Mouse (Mus musculus) Patski (cell line): ENCODE measurements around the gene Syncrip. TPM values are rescaled to one million over a fixed set of nuclear protein-coding genes. Genes with fewer than 3 reads are reported as not detected.

Source experiments
- ATAC-seq: fragments of 100-300 bp; one replicate; pipeline ENCODE4 v1.8.0; 2021
- CTCF ChIA-PET: fragments of 350-600 bp; sonication (Branson Sonifier 250); formaldehyde crosslinking; loops from one replicate; lab custom pipeline; 2022; ENCODE audit warnings: inconsistent platforms; lab: Charles Lee
- POLR2A ChIA-PET: fragments of 350-600 bp; sonication (Branson Sonifier 250); formaldehyde crosslinking; loops from one replicate; lab custom pipeline; 2022; ENCODE audit warnings: antibody characterized with exemption, inconsistent platforms; lab: Charles Lee
- DNase-seq: peaks from one replicate; pipeline ENCODE4 v3.0.0-alpha.2; 2011; ENCODE audit warnings: low read depth, low spot score
- H3K27me3 ChIP-seq: fragments of 371-371 bp; one replicate; pipeline ENCODE4 v1.5.1; 2021
- CTCF ChIP-seq: fragments of 100-300 bp; IDR thresholded peaks from one replicate; pipeline ENCODE4 v1.5.1; 2021
- in situ Hi-C: fragments of 300-500 bp; cut with MboI; formaldehyde crosslinking; loops from 3 replicates; pipeline ENCODE4 v1.11.1; 2018; ENCODE audit warnings: low pct_unique_long_range_greater_than_20kb, mixed read lengths
- polyA plus RNA-seq: library from polyadenylated mRNA; unstranded; gene quantifications from one replicate; pipeline ENCODE4 v1.2.3, GENCODE M21; 2021

Syncrip gene
- polyA plus RNA-seq, 1 experiment from 2014 or later = 101 TPM

DNA sequence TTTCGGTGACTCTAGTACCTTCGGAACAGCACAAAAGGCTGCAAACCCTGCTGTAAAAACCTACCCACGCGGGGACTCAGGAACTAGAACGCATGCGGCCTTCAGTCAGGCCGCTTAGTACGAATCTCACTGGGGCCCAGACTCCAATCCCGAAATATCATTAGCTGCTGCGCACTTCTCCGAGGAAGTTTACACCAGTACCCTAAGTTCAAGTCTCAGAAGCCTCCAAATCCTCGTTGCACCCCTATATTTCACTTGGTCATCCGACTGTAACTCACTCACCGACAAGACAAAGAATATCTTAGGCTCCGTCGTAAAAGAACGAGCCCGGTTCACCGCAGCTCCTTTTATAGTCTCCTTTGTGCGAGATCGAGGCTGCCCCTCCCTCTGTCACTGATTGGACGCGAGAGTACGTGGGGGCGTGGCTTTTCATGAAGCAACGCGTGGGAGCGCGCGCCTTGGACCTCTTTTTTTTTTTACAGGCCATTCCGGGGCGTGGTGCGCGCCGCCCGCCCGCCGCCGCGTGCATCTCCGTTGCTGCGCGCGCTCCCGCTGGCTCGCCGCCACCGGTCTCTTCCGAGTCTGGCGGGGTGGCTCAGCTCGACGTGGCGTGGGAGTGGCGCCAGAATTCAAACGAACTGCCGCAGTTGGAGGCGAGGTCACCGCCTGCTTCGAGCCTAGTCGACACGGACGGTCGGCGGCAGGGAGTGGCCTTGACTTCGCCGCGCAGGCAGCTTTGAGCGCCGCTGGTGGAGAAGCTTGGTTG, 40.4 kb upstream of the Syncrip start:
- ATAC-seq (peak; percentile 92), DNase-seq (peak; percentile 82)
- in situ Hi-C loops = loop anchor here (5.0 to 25.0 kb wide), 2 partner anchors 40 to 1260 kb away; partner anchors contain the start of genes Cep162 and Syncrip
- peak; percentile 63 for TF ChIP-seq CTCF
- CTCF ChIA-PET = interaction anchor here (1.2 to 3.7 kb wide), 4 partner anchors 11 to 41 kb away, joined by 3 to 15 read pairs (median 7); partner anchors contain the start of gene Syncrip
- H3K27me3 ChIP-seq = no peaks in the 10 kb centered on the region
- POLR2A ChIA-PET = interaction anchor here (0.6 to 2.2 kb wide), 7 partner anchors 14 to 1537 kb away, joined by 3 to 7 read pairs (median 3); no protein-coding TSS in a partner anchor

DNA sequence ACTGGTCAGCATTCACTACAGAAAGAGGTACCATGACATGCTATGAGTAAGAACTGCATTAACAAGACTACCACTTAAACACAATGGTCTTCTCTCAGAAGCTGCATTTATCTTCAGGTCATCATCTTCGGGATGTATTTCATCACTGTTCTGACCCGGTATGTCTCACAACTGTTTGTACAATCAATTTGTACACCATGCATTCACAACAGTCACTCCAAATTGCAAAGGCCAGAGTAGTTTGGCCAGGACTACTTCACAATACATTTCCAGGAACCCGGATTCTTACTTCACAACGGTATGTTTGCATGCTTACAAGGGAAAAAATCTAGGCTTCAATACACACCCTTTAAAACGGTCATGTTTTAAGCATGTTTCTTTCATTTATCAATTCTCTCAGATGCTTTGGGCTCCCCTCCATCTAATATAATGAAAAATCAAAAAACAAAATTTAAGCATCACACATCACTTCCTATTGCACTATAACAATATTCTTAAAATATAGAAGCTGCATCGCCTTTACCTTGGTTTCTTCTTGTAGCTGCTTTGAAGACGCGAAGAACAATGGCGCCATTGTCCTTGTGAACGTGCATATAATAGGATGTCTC, 39.7 kb upstream of the Syncrip start:
- no peak for TF ChIP-seq CTCF
- CTCF ChIA-PET = interaction anchor here (1.4 to 3.7 kb wide), 2 partner anchors 11 to 23 kb away, joined by 11 to 15 read pairs; no protein-coding TSS in a partner anchor
- POLR2A ChIA-PET = interaction anchor here (0.6 to 2.2 kb wide), 5 partner anchors 15 to 40 kb away, joined by 3 to 7 read pairs (median 6); no protein-coding TSS in a partner anchor
- no peaks in the 10 kb centered on the region for H3K27me3 ChIP-seq
- DNase-seq (no peak), ATAC-seq (no peak)
- in situ Hi-C loops = loop anchor here (5.0 to 25.0 kb wide), 2 partner anchors 40 to 1260 kb away; partner anchors contain the start of genes Cep162 and Syncrip

DNA sequence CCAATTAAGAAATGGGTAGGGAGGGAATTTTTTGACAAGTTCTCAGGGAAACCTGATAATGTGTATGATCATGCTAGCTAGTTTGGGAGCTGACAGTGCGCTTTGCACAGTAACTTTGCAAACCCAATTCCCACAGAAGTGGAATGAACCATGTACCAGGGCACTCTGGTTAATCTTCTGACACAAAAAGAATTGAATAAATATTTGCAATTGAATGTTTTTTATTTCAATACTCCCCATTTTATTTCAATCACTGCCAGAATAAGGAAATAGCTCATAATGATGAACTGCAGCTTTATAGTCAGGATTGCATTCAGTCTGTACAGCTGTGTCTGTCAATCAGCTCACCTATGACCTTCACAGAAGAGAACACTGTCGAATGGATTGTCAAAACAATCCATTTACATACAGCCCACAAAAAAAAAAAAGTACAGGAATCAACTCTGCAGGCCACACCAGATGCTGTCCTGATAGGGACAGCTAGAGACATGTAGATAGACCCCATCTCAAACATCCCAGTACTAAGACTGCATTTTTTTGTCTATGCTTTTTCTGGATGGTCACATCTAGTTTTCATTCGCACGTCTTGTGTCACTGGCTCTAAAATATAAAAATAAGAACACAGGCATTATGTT, 38.6 kb upstream of the Syncrip start:
- in situ Hi-C loops = loop anchor here (5.0 to 25.0 kb wide), 2 partner anchors 39 to 1259 kb away; partner anchors contain the start of genes Cep162 and Syncrip
- CTCF ChIA-PET = no interaction called here
- DNase-seq (no peak), ATAC-seq (no peak)
- POLR2A ChIA-PET = no interaction called here
- no peaks in the 10 kb centered on the region for H3K27me3 ChIP-seq
- no peak for TF ChIP-seq CTCF

DNA sequence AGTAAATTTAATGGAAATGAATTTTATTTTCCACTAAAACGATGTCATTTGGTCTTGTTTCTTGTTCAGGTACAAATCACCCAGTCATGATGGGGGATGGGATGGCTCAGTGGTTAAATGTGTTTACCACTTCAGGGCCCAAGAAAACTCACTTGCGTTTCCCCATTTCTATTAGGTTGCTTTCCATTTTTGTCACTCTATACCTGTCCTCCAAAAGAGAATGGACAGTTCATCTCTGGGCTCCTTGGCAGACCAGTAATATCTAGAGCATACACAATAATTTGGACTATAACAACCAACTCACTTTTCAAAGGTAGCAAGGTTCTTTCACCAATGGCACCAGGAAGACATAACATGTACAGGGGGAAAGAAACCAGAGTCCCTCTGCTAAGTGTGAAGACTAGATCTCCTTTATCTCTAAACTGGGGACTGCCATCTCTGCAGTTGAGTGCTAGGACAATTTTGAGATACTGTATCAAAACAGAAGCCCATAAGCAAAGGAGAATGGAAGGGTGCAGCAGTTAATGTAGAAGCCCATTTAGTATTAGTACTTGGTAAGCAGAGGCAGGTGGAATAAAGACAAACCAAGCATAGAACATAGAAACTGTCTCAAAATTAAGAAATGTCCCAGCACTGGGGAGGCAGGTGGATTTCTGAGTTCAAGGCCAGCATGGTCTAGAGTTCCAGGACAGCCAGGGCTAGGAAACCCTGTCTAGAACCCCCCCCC, 37.9 kb upstream of the Syncrip start:
- TF ChIP-seq CTCF = no peak
- ATAC-seq = no peak
- ChIA-PET POLR2A (no interaction called here), CTCF (interaction anchor here (1.0 kb wide), 1 partner anchor 16 kb away, joined by 3 read pairs; no protein-coding TSS in a partner anchor)
- DNase-seq = no peak
- H3K27me3 ChIP-seq = no peaks in the 10 kb centered on the region
- in situ Hi-C loops = loop anchor here (5.0 to 25.0 kb wide), 2 partner anchors 38 to 1258 kb away; partner anchors contain the start of genes Cep162 and Syncrip

DNA sequence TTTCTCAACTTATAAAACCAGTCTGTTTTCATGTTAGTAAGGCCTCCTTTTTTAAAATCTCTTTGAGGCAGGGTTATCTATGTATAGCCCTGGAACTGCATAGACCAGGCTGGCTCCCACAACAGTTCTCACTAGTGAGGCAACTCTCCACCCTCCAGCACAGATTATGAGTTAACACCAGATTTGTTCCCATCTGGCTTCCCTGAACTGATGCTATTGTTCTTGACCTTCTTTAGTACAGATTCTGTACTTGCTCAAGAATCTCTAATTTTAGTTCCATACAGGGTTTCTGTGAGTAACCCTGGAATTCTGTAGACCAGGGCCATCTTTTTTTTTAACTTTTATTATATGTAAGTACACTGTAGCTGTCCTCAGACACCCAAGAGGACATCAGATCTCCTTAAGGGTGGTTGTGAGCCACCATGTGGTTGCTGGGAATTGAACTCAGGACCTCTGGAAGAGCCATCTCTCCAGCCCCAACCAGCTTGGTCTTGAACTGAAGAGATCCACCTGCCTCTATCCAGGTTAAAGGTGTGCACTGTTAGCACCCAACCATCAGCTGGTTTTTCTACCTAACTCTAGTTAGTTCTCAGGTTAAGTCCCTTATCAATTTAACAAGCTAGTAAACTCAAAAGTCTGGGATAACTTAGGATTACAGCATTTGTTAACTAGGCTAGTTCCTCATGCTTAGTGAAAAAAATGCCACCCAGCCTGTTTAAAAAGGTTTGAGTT, 37.2 kb upstream of the Syncrip start:
- CTCF ChIA-PET = interaction anchor here (1.0 kb wide), 1 partner anchor 15 kb away, joined by 3 read pairs; no protein-coding TSS in a partner anchor

DNA sequence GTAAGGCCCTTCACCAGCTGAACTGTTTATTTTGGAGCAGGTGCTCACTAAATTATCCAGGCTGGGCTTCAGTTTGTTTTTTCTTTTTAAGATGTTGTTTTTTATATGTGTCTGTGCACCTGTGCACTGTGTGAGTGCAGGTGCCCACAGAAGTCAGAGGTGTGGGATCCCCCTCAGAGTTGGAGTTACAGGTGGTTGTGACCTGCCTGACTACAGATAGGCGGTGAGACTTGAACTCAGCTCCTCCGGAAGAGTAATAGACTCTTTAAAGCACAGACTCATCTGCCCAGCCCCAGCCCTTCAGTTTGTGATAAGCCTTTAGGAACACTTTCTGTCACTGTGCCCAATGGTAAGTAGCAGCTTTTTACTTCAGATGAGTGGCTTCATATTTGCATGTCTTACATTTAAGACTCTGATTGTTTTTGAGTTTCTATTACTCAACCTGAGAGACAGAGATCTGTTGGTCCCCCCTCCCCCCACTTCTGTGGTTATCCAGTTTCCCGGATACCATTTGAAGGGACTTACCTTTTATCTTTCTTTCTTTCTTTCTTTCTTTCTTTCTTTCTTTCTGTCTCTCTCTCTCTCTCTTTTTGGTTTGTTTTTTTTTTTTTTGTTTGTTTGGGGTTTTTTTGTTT, 34.1 kb upstream of the Syncrip start:
- in situ Hi-C loops = loop anchor here (25.0 kb wide), 1 partner anchor 1254 kb away; the partner anchor contains the start of gene Cep162
- ChIA-PET CTCF (interaction anchor here (1.0 kb wide), 1 partner anchor 9 kb away, joined by 4 read pairs; no protein-coding TSS in a partner anchor), POLR2A (interaction anchor here (1.3 kb wide), 1 partner anchor 23 kb away, joined by 4 read pairs; no protein-coding TSS in a partner anchor)
- H3K27me3 ChIP-seq = no peaks in the 10 kb centered on the region
- ATAC-seq (no peak), DNase-seq (no peak)
- no peak for TF ChIP-seq CTCF

More for the DNA sequence above, 37.2 kb upstream of the Syncrip start:
- ATAC-seq (no peak), DNase-seq (no peak)
- no peaks in the 10 kb centered on the region for H3K27me3 ChIP-seq
- TF ChIP-seq CTCF = no peak
- POLR2A ChIA-PET = no interaction called here
- in situ Hi-C loops = loop anchor here (5.0 to 25.0 kb wide), 2 partner anchors 37 to 1257 kb away; partner anchors contain the start of genes Cep162 and Syncrip

DNA sequence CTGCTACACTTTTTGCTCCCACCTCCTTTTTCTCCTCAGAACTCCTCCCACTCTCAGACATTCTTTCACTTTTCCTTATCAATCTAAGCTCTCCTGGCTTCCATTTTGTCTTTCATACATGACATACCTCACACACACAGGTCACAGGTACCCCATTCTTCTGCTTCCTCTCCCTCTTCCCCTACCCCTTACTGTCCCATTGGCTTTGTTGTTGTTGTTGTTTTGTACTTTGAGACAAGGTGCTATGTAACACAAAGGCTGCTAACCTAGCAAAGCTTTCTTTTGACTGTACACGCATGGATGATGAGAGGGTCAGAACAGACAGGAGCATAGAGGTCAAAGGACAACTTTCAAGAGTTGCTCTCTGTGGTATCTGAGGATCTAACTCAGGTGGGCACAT, 33.2 kb upstream of the Syncrip start:
- no peak for DNase-seq
- no peaks in the 10 kb centered on the region for H3K27me3 ChIP-seq
- in situ Hi-C loops = loop anchor here (25.0 kb wide), 1 partner anchor 1253 kb away; the partner anchor contains the start of gene Cep162
- TF ChIP-seq CTCF = no peak
- ChIA-PET POLR2A (interaction anchor here (1.3 kb wide), 1 partner anchor 24 kb away, joined by 4 read pairs; no protein-coding TSS in a partner anchor), CTCF (interaction anchor here (1.0 kb wide), 1 partner anchor 8 kb away, joined by 4 read pairs; no protein-coding TSS in a partner anchor)
- ATAC-seq = no peak

DNA sequence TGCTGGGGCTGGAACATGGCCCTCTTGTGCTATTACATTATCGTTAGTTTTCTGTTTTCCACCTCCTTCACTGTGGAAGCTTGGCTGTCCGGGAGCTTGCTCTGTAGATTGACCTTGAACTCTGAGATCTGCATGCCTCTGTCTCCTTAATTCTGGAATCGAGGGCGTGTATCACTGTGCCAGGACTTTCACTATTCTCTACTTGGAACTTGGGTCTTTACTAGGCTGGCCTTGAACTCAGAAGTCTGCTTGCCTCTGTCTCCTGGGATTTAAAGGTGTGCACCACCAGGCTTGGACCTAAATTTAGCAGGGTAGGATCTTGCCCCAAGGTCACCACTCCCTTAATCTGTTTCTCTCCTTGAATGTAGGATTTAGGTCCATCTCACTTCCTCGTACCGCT, 19.5 kb upstream of the Syncrip start:
- no peak for DNase-seq
- ATAC-seq = no peak
- no peak for TF ChIP-seq CTCF
- in situ Hi-C loops = loop anchor here (25.0 kb wide), 1 partner anchor 1240 kb away; the partner anchor contains the start of gene Cep162
- POLR2A ChIA-PET = no interaction called here
- CTCF ChIA-PET = no interaction called here
- H3K27me3 ChIP-seq = no peaks in the 10 kb centered on the region
